Mouse (Mus musculus) liver, postnatal 0 days (tissue): ENCODE data around the gene Zfr2.

Experiments
- CTCF ChIP-seq: sonication (generic); IDR thresholded peaks from 2 replicates; pipeline ENCODE4 v1.5.1; 2016; ENCODE audit warnings: antibody characterized with exemption, low read depth
- EP300 ChIP-seq: IDR thresholded peaks from 2 replicates; pipeline ENCODE4 v1.6.1; 2016; ENCODE audit warnings: antibody characterized with exemption, low read depth, mild to moderate bottlenecking

GRCm38 (mm10) chr10:81192270-81192967, 40.5 kb upstream of the Zfr2 start:
- TF ChIP-seq CTCF (peak; percentile 10; the same call in 1 of the 2 replicates), EP300 (no peak)
